Mouse (Mus musculus) lung, adult 2 months (tissue): Measurements from ENCODE around the gene Ppp1r15a.

Experiments
- CTCF ChIP-seq: fragments of 200-500 bp; IDR thresholded peaks from 2 replicates; pipeline ENCODE4 v1.5.1; 2011; ENCODE audit warnings: mild to moderate bottlenecking, low read length, control low read depth; ENCODE audit not compliant: insufficient read depth
- POLR2A ChIP-seq: fragments of 200-500 bp; IDR thresholded peaks from 2 replicates; pipeline ENCODE4 v1.6.1; 2011; ENCODE audit warnings: low read depth, mild to moderate bottlenecking, control low read depth, low read length, borderline replicate concordance; ENCODE audit errors: extremely low read depth

- no peak for TF ChIP-seq CTCF
- no peak for TF ChIP-seq POLR2A
Observed at GRCm38 (mm10) chr7:45544525-45544924, 18.5 kb upstream of the Ppp1r15a start.
